ENCODE assay signal across 10 mouse cellular contexts in genomic region chr14:25701986-25702385, GRCm38 (mm10). TPM values are rescaled to one million over a fixed set of nuclear protein-coding genes. Genes with fewer than 3 reads are reported as not detected.
DNase-seq lines count a peak whose midpoint lies in the region; ATAC-seq and TF ChIP-seq lines count a peak whose summit lies in the region.
"Had no signal": no experiment of that assay in that cellular context is flagged by ENCODE, and none has a peak within 500 bp of the region (broad histone marks: within the 10 kb centered on the region; RNA-seq: fewer than 3 reads in every experiment).

No protein-coding gene starts in this region.

- no peaks in the 10 kb centered on the region for H3K4me1 ChIP-seq in hindbrain, embryonic 13.5 days (replicated peaks)
- H3K4me1 ChIP-seq in hindbrain, embryonic 10.5 days (replicated peaks), result peaks cover 4% of the 10 kb centered on the region; the same call in 1 of the 2 replicates
- no peaks in the 10 kb centered on the region for H3K4me1 ChIP-seq in hindbrain, postnatal 0 days (ENCODE audit: insufficient read depth, low read length)
- H3K4me1 ChIP-seq: embryonic facial prominence, embryonic 12.5 days; lung, embryonic 15.5 days had no signal

- no peak overlapping the region for H3K27ac ChIP-seq in hindbrain, embryonic 13.5 days
- no peak overlapping the region for H3K27ac ChIP-seq in hindbrain, embryonic 10.5 days
- no peak overlapping the region for H3K27ac ChIP-seq in hindbrain, postnatal 0 days
- H3K27ac ChIP-seq: embryonic facial prominence, embryonic 12.5 days; lung, embryonic 15.5 days had no signal

- peak; percentile 32; the same call in 1 of the 2 replicates for ATAC-seq in hindbrain, embryonic 13.5 days (ENCODE audit: low FRiP score)
- ATAC-seq in hindbrain, postnatal 0 days, result peak; percentile 66

- no peaks in the 10 kb centered on the region for H3K27me3 ChIP-seq in hindbrain, embryonic 13.5 days
- H3K27me3 ChIP-seq in hindbrain, embryonic 10.5 days (ENCODE audit: insufficient read depth, poor library complexity, severe bottlenecking), result no peaks in the 10 kb centered on the region
- H3K27me3 ChIP-seq in hindbrain, postnatal 0 days (ENCODE audit: insufficient read depth, low read length), result no peaks in the 10 kb centered on the region
- no peaks in the 10 kb centered on the region for H3K27me3 ChIP-seq in splenic B cell, adult 2 months (ENCODE audit: control insufficient read depth, insufficient read depth, low read length, poor library complexity, severe bottlenecking)
- H3K27me3 ChIP-seq: embryonic facial prominence, embryonic 12.5 days; lung, embryonic 15.5 days had no signal

- no peak overlapping the region for H3K4me3 ChIP-seq in hindbrain, embryonic 13.5 days
- no peak overlapping the region for H3K4me3 ChIP-seq in hindbrain, embryonic 10.5 days
- H3K4me3 ChIP-seq in hindbrain, postnatal 0 days (ENCODE audit: low read length), result no peak overlapping the region
- H3K4me3 ChIP-seq: embryonic facial prominence, embryonic 12.5 days; lung, embryonic 15.5 days had no signal

- H3K9ac ChIP-seq in hindbrain, embryonic 13.5 days, result no peak overlapping the region
- H3K9ac ChIP-seq in hindbrain, postnatal 0 days (replicated peaks; ENCODE audit: low read length), result no peak overlapping the region
- H3K9ac ChIP-seq: embryonic facial prominence, embryonic 12.5 days; lung, embryonic 15.5 days had no signal

- peak; percentile 90 for TF ChIP-seq CTCF in hindbrain, postnatal 0 days (IDR thresholded peaks at IDR 0.05; ENCODE audit: low read depth)

- no peak overlapping the region for H3K4me2 ChIP-seq in hindbrain, embryonic 13.5 days
- no peak overlapping the region for H3K4me2 ChIP-seq in hindbrain, postnatal 0 days (ENCODE audit: low read depth, low read length)
- H3K4me2 ChIP-seq: embryonic facial prominence, embryonic 12.5 days; lung, embryonic 15.5 days had no signal

- no peaks in the 10 kb centered on the region for H3K9me3 ChIP-seq in hindbrain, embryonic 13.5 days
- H3K9me3 ChIP-seq in hindbrain, embryonic 10.5 days, result no peaks in the 10 kb centered on the region
- H3K9me3 ChIP-seq in hindbrain, postnatal 0 days (ENCODE audit: low read length), result no peaks in the 10 kb centered on the region
- H3K9me3 ChIP-seq: embryonic facial prominence, embryonic 12.5 days; lung, embryonic 15.5 days had no signal

- DNase-seq in hindbrain, embryonic 10.5 days (ENCODE audit: low spot score), result no peak
- DNase-seq in A20 (ENCODE audit: low read depth, low spot score) (peak; percentile 50), R1 (ENCODE audit: low read depth, low spot score) (peak; percentile 77)
- peak; percentile 80 for DNase-seq in hindbrain, postnatal 0 days (ENCODE audit: low spot score)
- DNase-seq in splenic B cell, adult 2 months (ENCODE audit: low read depth, low spot score), result peak; percentile 55
- DNase-seq in cerebellum, postnatal 36 days, result no peak
- DNase-seq in right cerebral cortex, postnatal 36 days (ENCODE audit: low spot score in 2 of 2), result no peak

- peaks cover 31% of the 10 kb centered on the region for H3K36me3 ChIP-seq in hindbrain, embryonic 13.5 days
- peaks cover 37% of the 10 kb centered on the region for H3K36me3 ChIP-seq in hindbrain, embryonic 10.5 days
- peaks cover 15% of the 10 kb centered on the region for H3K36me3 ChIP-seq in hindbrain, postnatal 0 days (ENCODE audit: insufficient read depth, low read length)
- no peaks in the 10 kb centered on the region; the same call in none of the 2 replicates for H3K36me3 ChIP-seq in splenic B cell, adult 2 months (ENCODE audit: control insufficient read depth, insufficient read depth, low read length, poor library complexity, severe bottlenecking)

RNA-seq across cellular contexts. Expression of gene Ppif, which starts 8.0 kb away (rescaled TPM):
- polyA plus RNA-seq in hindbrain, embryonic 13.5 days (2015; fragmentation: Nextera tagmentation; extraction: Ambion mirVana), result 28.0 and 32.0 TPM in 2 replicates
- polyA plus RNA-seq in hindbrain, embryonic 10.5 days (2016; fragmentation: Nextera tagmentation; extraction: Ambion mirVana), result 47.3 and 55.7 TPM in 2 replicates
- total RNA-seq in hindbrain, postnatal 0 days (2014; rRNA removed), result 55.3 and 55.4 TPM in 2 replicates
- polyA plus RNA-seq in hindbrain, postnatal 0 days (2015; fragmentation: Nextera tagmentation; extraction: Ambion mirVana), result 46.1 and 46.7 TPM in 2 replicates

Comparison
In these comparisons a context has a peak if more than half of its experiments do, and no peak if none do; other contexts are left out.
1. DNase-seq: peak in A20 (single experiment), R1 (single experiment), hindbrain, postnatal 0 days (single experiment) and splenic B cell, adult 2 months (single experiment); none in hindbrain, embryonic 10.5 days (single experiment), cerebellum, postnatal 36 days (0 of 2) and right cerebral cortex, postnatal 36 days (0 of 2).